In genomic region chr1:189228222-189229084, GRCm38 (mm10) we compare ENCODE assay signal across 8 mouse cellular contexts.
DNase-seq lines count a peak whose midpoint lies in the region; ATAC-seq and TF ChIP-seq lines count a peak whose summit lies in the region.

No protein-coding gene starts in this region.

- H3K27ac ChIP-seq in forebrain, postnatal 0 days (ENCODE audit: low read depth, low read length), result peak overlapping the region; percentile 3; the same call in 1 of the 2 replicates
- H3K27ac ChIP-seq in forebrain, embryonic 10.5 days, result no peak overlapping the region
- peak overlapping the region; percentile 78 for H3K27ac ChIP-seq in cortical plate, adult 2 months (ENCODE audit: insufficient read depth, low read length)
- H3K27ac ChIP-seq in hindbrain, embryonic 16.5 days (ENCODE audit: low read depth, low read length), result peak overlapping the region; percentile 69
- peak overlapping the region; percentile 64 for H3K27ac ChIP-seq in midbrain, embryonic 16.5 days (ENCODE audit: low read length)

- no peak overlapping the region for H3K9ac ChIP-seq in forebrain, postnatal 0 days
- H3K9ac ChIP-seq in hindbrain, embryonic 16.5 days (ENCODE audit: low read depth, low read length), result no peak overlapping the region
- 0 out of 2 replicates have a peak overlapping the region, but pooled peaks have one; percentile 13 for H3K9ac ChIP-seq in midbrain, embryonic 16.5 days (ENCODE audit: low read depth, low read length)

- no peak overlapping the region for H3K4me3 ChIP-seq in forebrain, postnatal 0 days (ENCODE audit: low read depth, low read length)
- no peak overlapping the region for H3K4me3 ChIP-seq in forebrain, embryonic 10.5 days
- 0 out of 2 replicates have a peak overlapping the region, but pooled peaks have one; percentile 3 for H3K4me3 ChIP-seq in cortical plate, adult 2 months (ENCODE audit: insufficient read depth, low read length)
- no peak overlapping the region for H3K4me3 ChIP-seq in hindbrain, embryonic 16.5 days (ENCODE audit: low read length)
- H3K4me3 ChIP-seq in midbrain, embryonic 16.5 days (ENCODE audit: low read depth, low read length), result no peak overlapping the region

- peak; percentile 56 for ATAC-seq in forebrain, postnatal 0 days
- peak; percentile 50; the same call in 1 of the 2 replicates for ATAC-seq in hindbrain, embryonic 16.5 days
- ATAC-seq in midbrain, embryonic 16.5 days, result peak; percentile 51
- ATAC-seq in megakaryocyte progenitor cell, adult 5-6 weeks (replicated peaks; ENCODE audit: poor library complexity), result no peak

- no peak for TF ChIP-seq CTCF in forebrain, postnatal 0 days (IDR thresholded peaks at IDR 0.05; ENCODE audit: low read depth)
- TF ChIP-seq CTCF in cortical plate, adult 2 months (IDR thresholded peaks at IDR 0.05; ENCODE audit: extremely low read depth, insufficient read depth, low read length), result no peak

- no peaks in the 10 kb centered on the region for H3K4me1 ChIP-seq in forebrain, postnatal 0 days (ENCODE audit: insufficient read depth)
- H3K4me1 ChIP-seq in forebrain, embryonic 10.5 days, result peaks cover 5% of the 10 kb centered on the region
- H3K4me1 ChIP-seq in cortical plate, adult 2 months (ENCODE audit: control insufficient read depth, insufficient read depth, low read length), result peaks cover 7% of the 10 kb centered on the region
- peaks cover 3% of the 10 kb centered on the region for H3K4me1 ChIP-seq in hindbrain, embryonic 16.5 days (ENCODE audit: control insufficient read depth, insufficient read depth, low read depth, low read length)
- H3K4me1 ChIP-seq in midbrain, embryonic 16.5 days (ENCODE audit: control insufficient read depth, insufficient read depth, low read length), result peaks cover 11% of the 10 kb centered on the region

- 66% methylated on average over 19 of the region's 19 CpGs for WGBS in forebrain, postnatal 0 days
- WGBS in forebrain, embryonic 10.5 days, result 88% methylated on average over 19 of the region's 19 CpGs
- WGBS in hindbrain, embryonic 16.5 days, result 54% methylated on average over 19 of the region's 19 CpGs
- WGBS in midbrain, embryonic 16.5 days, result 49% methylated on average over 19 of the region's 19 CpGs

- H3K9me3 ChIP-seq in forebrain, postnatal 0 days (ENCODE audit: low read length), result no peaks in the 10 kb centered on the region
- no peaks in the 10 kb centered on the region for H3K9me3 ChIP-seq in forebrain, embryonic 10.5 days
- H3K9me3 ChIP-seq in hindbrain, embryonic 16.5 days (ENCODE audit: control insufficient read depth, low read length), result no peaks in the 10 kb centered on the region
- H3K9me3 ChIP-seq in midbrain, embryonic 16.5 days (replicated peaks; ENCODE audit: control insufficient read depth, low read length, poor library complexity, severe bottlenecking), result no peaks in the 10 kb centered on the region

- H3K27me3 ChIP-seq in forebrain, postnatal 0 days (ENCODE audit: insufficient read depth, low read length), result no peaks in the 10 kb centered on the region
- no peaks in the 10 kb centered on the region for H3K27me3 ChIP-seq in forebrain, embryonic 10.5 days (ENCODE audit: poor library complexity, severe bottlenecking)
- H3K27me3 ChIP-seq in hindbrain, embryonic 16.5 days (replicated peaks; ENCODE audit: control insufficient read depth, insufficient read depth, low read length), result no peaks in the 10 kb centered on the region
- H3K27me3 ChIP-seq in midbrain, embryonic 16.5 days (ENCODE audit: control insufficient read depth, insufficient read depth, low read depth, low read length), result no peaks in the 10 kb centered on the region

- DNase-seq in forebrain, postnatal 0 days, result no peak
- DNase-seq in forebrain, embryonic 10.5 days (ENCODE audit: extremely low spot score, low spot score), result no peak
- no peak for DNase-seq in thymus, postnatal 14 days
- no peak for DNase-seq in lung, postnatal 4 days

- TF ChIP-seq POLR2A in cortical plate, adult 2 months (IDR thresholded peaks at IDR 0.05; ENCODE audit: extremely low read depth, insufficient read depth, low read length), result no peak

- H3K36me3 ChIP-seq in forebrain, postnatal 0 days (ENCODE audit: insufficient read depth), result no peaks in the 10 kb centered on the region
- no peaks in the 10 kb centered on the region for H3K36me3 ChIP-seq in forebrain, embryonic 10.5 days (replicated peaks)
- H3K36me3 ChIP-seq in hindbrain, embryonic 16.5 days (ENCODE audit: control insufficient read depth, insufficient read depth, low read length), result no peaks in the 10 kb centered on the region
- H3K36me3 ChIP-seq in midbrain, embryonic 16.5 days (ENCODE audit: control insufficient read depth, insufficient read depth, low read length), result no peaks in the 10 kb centered on the region

- no peak overlapping the region for H3K4me2 ChIP-seq in forebrain, postnatal 0 days (ENCODE audit: low read depth)
- no peak overlapping the region for H3K4me2 ChIP-seq in hindbrain, embryonic 16.5 days (ENCODE audit: low read length)
- 0 out of 2 replicates have a peak overlapping the region, but pooled peaks have one; percentile 18 for H3K4me2 ChIP-seq in midbrain, embryonic 16.5 days (ENCODE audit: low read length)
